Mouse (Mus musculus): ENCODE data around the gene Myh15.

- TF ChIP-seq POLR2A (IDR thresholded peaks at IDR 0.05; ENCODE audit: control insufficient read depth in 1 of 2, insufficient read depth in 1 of 2, low read depth in 1 of 2, low read length in 2 of 2, poor library complexity in 1 of 2) = no peak
- TF ChIP-seq ZMIZ1 (IDR thresholded peaks at IDR 0.05; ENCODE audit: low read depth, low read length) = no peak
- TF ChIP-seq MEF2A (IDR thresholded peaks at IDR 0.05; ENCODE audit: extremely low read depth, insufficient replicate concordance, low read depth, low read length, poor library complexity, severe bottlenecking) = no peak
- TF ChIP-seq HCFC1 (IDR thresholded peaks at IDR 0.05; ENCODE audit: low read depth, low read length) = no peak
These were observed 140.7 kb downstream of the Myh15 start for GRCm38 (mm10) chr16:49197951-49198350.
